Mouse (Mus musculus) hindbrain, embryonic 12.5 days (tissue): ENCODE results near the gene 4930444G20Rik. TPM values are rescaled to one million over a fixed set of nuclear protein-coding genes. Genes with fewer than 3 reads are reported as not detected.
"Not testable (repeated sequence)": the region's sequence is repeated elsewhere in the genome, so short reads cannot be mapped to it uniquely, and the experiment has no call there.

Source experiments
- ATAC-seq: fragments of 200-750 bp; cut with Nextera tagmentation; 2 replicates; pipeline ENCODE4 v1.8.0; 2017; ENCODE audit warnings: moderate TSS enrichment; ENCODE audit not compliant: low FRiP score
- H3K27ac ChIP-seq: fragments of 300-500 bp; sonication (generic); 2 replicates; pipeline ENCODE4 v1.5.1; 2016; ENCODE audit warnings: mild to moderate bottlenecking
- H3K27me3 ChIP-seq: fragments of 300-500 bp; sonication (generic); 2 replicates; pipeline ENCODE4 v1.6.1; 2016; ENCODE audit warnings: mild to moderate bottlenecking
- H3K36me3 ChIP-seq: fragments of 300-500 bp; sonication (generic); 2 replicates; pipeline ENCODE4 v1.6.1; 2016; ENCODE audit warnings: mild to moderate bottlenecking
- H3K4me1 ChIP-seq: fragments of 300-500 bp; sonication (generic); 2 replicates; pipeline ENCODE4 v1.6.1; 2016
- H3K4me2 ChIP-seq: fragments of 300-500 bp; sonication (generic); replicated peaks from 2 replicates; pipeline ENCODE4 v1.6.1; 2016; ENCODE audit warnings: mild to moderate bottlenecking
- H3K4me3 ChIP-seq: fragments of 300-500 bp; sonication (generic); 2 replicates; pipeline ENCODE4 v1.5.1; 2016; ENCODE audit warnings: mild to moderate bottlenecking
- H3K9ac ChIP-seq: fragments of 300-500 bp; sonication (generic); 2 replicates; pipeline ENCODE4 v1.6.1; 2016; ENCODE audit warnings: mild to moderate bottlenecking, moderate library complexity
- H3K9me3 ChIP-seq: fragments of 300-500 bp; sonication (generic); replicated peaks from 2 replicates; pipeline ENCODE4 v1.6.1; 2016; ENCODE audit warnings: mild to moderate bottlenecking
- WGBS: fragments of 180-500 bp; shearing (Covaris S2); methylation state at CpG from one replicate; pipeline ENCODE4 v1.1.7; 2016; 5-methylcytosine and 5-hydroxymethylcytosine counted together
- polyA plus RNA-seq: library from polyadenylated mRNA; unstranded; fragments of >200 nt; fragmentation: Nextera tagmentation; extraction: Ambion mirVana; gene quantifications from 2 replicates; pipeline ENCODE4 v1.2.1, GENCODE M21; 2016

4930444G20Rik gene
- not detected in 2 replicates for polyA plus RNA-seq

DNA sequence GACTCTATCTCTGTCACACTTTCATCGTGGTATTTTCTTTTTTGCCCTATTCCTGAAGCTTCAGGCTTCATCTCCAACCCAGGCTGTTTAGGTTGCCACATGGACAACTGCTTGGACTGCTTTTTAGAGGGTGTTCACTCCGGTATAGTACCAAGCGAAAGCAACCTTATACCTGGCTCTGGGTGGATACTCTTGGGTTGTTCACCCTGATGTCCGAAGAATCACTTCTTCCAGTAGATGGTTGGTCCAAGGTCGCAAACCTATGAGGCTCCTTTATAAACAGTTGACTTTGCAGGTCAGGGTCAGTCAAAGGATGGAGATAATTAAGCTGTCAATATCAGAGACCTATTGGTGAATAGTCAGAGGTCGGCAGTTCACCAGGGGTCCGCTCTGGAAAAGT is at the start of gene 4930444G20Rik:
Gene 4930444G20Rik (minus strand): TSS at position 101 of the 400 bp plus-strand sequence.
- ATAC-seq, H3K27ac ChIP-seq, H3K4me3 ChIP-seq, H3K27me3 ChIP-seq, H3K36me3 ChIP-seq, H3K9me3 ChIP-seq, H3K4me1 ChIP-seq, H3K9ac ChIP-seq, H3K4me2 ChIP-seq: not testable (repeated sequence)
- 92% methylated on average over 7 of the region's 7 CpGs for WGBS

DNA sequence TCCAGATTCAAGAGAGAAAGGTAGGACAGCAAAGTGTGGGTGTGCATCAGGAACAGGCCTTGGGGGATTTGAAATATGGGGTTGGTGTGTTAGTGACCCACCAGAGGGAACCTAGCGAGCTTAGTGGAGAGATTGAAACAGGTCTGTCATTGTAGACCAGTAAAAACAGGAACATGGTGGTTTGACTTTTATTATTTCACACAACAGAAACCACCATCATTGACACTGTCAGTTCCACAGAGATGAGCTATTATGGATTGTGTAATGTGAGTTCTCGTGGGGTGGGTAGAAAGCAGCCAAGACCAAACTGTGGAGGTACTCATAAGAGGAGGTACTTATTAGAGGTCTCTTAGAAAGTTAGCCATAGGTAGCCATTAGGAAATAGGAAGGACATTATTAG is 6.7 kb upstream of the 4930444G20Rik start:
- WGBS, result 85% methylated on average over 2 of the region's 2 CpGs
- no peak for ATAC-seq
- no peak overlapping the region for H3K27ac ChIP-seq
- no peaks in the 10 kb centered on the region for H3K4me1 ChIP-seq
- H3K9ac ChIP-seq, result no peak overlapping the region
- no peaks in the 10 kb centered on the region for H3K36me3 ChIP-seq
- H3K9me3 ChIP-seq, result 0 out of 2 replicates have a peak, but pooled peaks cover 3% of the 10 kb centered on the region
- H3K27me3 ChIP-seq, result no peaks in the 10 kb centered on the region
- no peak overlapping the region for H3K4me3 ChIP-seq
- H3K4me2 ChIP-seq, result no peak overlapping the region

DNA sequence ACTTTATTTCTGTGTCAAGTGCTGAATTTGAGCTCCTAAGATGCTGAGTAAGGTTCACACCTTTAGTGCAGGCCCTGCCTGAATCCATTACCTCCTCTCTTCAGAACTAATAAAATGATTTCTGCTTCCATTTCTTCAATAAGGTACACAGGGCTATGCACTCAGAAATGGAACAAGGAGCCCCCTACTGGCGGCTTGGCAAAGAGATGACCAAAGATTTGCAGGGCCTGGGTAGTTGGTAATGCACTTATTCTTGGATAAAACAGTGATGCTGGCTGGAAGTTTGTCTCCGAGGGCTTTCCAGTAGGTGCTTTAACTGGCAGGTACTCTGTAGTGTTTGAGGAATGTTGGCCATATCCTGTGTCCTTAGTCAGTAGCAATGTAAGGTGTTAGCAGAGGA is 4.9 kb upstream of the 4930444G20Rik start:
- Histone ChIP-seq H3K4me2 (no peak overlapping the region), H3K9ac (no peak overlapping the region), H3K27ac (no peak overlapping the region), H3K27me3 (no peaks in the 10 kb centered on the region), H3K36me3 (no peaks in the 10 kb centered on the region), H3K9me3 (0 out of 2 replicates have a peak, but pooled peaks cover 3% of the 10 kb centered on the region), H3K4me3 (no peak overlapping the region), H3K4me1 (no peaks in the 10 kb centered on the region)
- ATAC-seq, result no peak
- WGBS, result 61% methylated on average over 2 of the region's 2 CpGs

DNA sequence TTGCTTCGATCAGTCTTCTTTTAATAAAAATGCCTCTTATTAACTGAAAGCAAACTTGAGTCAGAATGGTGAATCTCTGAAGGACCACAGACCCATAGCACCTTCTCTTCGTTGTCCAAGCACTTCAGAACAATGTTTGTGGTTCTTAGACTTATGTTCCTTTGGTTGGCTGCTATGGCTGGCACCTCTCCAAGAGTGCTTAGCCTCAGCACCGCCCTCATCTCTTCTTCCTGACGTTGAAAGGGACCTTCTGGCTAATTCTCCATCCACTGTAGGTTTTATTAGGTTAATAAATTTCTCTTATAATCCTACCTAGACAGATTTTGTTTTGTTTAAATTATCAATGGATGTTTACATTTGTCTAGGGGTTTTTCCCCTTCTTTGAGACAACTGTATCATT is 2.7 kb upstream of the 4930444G20Rik start:
- 81% methylated on average over 4 of the region's 4 CpGs for WGBS
- ATAC-seq, result no peak
- Histone ChIP-seq H3K36me3 (no peaks in the 10 kb centered on the region), H3K4me1 (no peaks in the 10 kb centered on the region), H3K27ac (no peak overlapping the region), H3K4me3 (no peak overlapping the region), H3K9ac (no peak overlapping the region), H3K4me2 (no peak overlapping the region), H3K27me3 (no peaks in the 10 kb centered on the region), H3K9me3 (0 out of 2 replicates have a peak, but pooled peaks cover 3% of the 10 kb centered on the region)

DNA sequence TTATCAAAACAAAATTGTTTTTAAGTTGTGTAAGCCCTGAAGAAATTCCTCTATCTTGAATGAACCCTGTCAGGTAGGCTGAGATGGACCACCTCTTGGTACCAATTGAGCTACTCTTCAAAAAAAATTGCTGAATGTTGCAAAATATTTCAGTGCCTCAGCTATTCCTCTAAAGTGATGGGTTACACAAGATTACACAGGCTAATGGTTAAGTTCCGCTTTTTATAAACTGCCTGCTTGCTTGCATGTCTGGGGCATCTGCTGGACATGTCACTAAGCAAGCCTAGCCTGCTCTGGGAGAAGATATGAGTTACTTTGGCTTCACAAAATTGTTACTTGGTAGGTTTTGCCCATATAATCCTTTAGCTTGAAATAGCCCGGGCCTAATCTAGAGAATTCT is 2.3 kb upstream of the 4930444G20Rik start:
- H3K36me3 ChIP-seq, result no peaks in the 10 kb centered on the region
- 89% methylated on average over 2 of the region's 2 CpGs for WGBS
- H3K27me3 ChIP-seq, result no peaks in the 10 kb centered on the region
- ATAC-seq, result no peak
- no peaks in the 10 kb centered on the region for H3K4me1 ChIP-seq
- H3K4me3 ChIP-seq, result no peak overlapping the region
- 0 out of 2 replicates have a peak, but pooled peaks cover 3% of the 10 kb centered on the region for H3K9me3 ChIP-seq
- no peak overlapping the region for H3K27ac ChIP-seq
- no peak overlapping the region for H3K9ac ChIP-seq
- H3K4me2 ChIP-seq, result no peak overlapping the region

DNA sequence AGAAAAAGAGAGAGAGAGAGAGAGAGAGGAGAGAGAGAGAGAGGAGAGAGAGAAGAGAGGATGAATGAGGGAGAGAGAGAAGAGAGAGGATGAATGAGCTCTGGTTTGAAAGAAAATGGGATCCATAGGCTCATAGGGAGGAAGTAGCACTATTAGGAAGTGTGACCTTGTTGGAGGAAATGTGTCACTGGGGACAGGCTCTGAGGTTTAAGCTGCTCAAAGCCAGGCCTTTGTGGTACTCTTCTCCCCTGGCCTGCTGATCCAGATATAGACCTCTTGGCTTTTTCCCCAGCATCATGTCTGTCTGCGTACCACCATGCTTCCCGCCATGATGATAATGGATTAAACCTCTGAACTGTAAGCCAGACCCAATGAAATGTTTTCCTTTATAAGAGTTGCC is 8.5 kb downstream of the 4930444G20Rik start:
- ATAC-seq, result no peak
- peak overlapping the region; percentile 53; the same call in 1 of the 2 replicates for H3K4me3 ChIP-seq
- WGBS, result 91% methylated on average over 2 of the region's 2 CpGs
- no peak overlapping the region for H3K27ac ChIP-seq
- H3K27me3 ChIP-seq, result no peaks in the 10 kb centered on the region
- H3K4me2 ChIP-seq, result peak overlapping the region; percentile 83
- 0 out of 2 replicates have a peak, but pooled peaks cover 5% of the 10 kb centered on the region for H3K4me1 ChIP-seq
- H3K9me3 ChIP-seq, result no peaks in the 10 kb centered on the region
- H3K36me3 ChIP-seq, result no peaks in the 10 kb centered on the region
- no peak overlapping the region for H3K9ac ChIP-seq

DNA sequence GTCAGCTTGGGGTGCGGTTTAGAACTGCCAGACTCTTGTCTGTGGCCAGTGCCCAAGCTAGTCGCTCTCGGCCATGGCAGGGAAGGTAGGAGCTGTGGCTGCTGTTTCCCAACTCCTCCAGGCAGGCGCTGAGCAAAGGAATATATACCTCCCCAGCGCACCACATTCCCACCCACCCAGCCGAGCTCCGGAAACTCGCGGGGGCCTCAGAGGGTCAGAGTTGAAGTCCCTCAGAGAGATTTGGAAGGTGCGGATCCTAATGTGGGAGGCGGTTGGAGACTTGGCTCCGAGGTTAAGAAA is 8.9 kb downstream of the 4930444G20Rik start:
- no peak; the same call in 1 of the 2 replicates for ATAC-seq
- H3K27ac ChIP-seq, result no peak overlapping the region
- H3K27me3 ChIP-seq, result no peaks in the 10 kb centered on the region
- peak overlapping the region; percentile 83 for H3K4me2 ChIP-seq
- H3K36me3 ChIP-seq, result no peaks in the 10 kb centered on the region
- 0 out of 2 replicates have a peak, but pooled peaks cover 5% of the 10 kb centered on the region for H3K4me1 ChIP-seq
- peak overlapping the region; percentile 65 for H3K9ac ChIP-seq
- H3K9me3 ChIP-seq, result no peaks in the 10 kb centered on the region
- WGBS, result 25% methylated on average over 12 of the region's 12 CpGs
- peak overlapping the region; percentile 53 for H3K4me3 ChIP-seq

DNA sequence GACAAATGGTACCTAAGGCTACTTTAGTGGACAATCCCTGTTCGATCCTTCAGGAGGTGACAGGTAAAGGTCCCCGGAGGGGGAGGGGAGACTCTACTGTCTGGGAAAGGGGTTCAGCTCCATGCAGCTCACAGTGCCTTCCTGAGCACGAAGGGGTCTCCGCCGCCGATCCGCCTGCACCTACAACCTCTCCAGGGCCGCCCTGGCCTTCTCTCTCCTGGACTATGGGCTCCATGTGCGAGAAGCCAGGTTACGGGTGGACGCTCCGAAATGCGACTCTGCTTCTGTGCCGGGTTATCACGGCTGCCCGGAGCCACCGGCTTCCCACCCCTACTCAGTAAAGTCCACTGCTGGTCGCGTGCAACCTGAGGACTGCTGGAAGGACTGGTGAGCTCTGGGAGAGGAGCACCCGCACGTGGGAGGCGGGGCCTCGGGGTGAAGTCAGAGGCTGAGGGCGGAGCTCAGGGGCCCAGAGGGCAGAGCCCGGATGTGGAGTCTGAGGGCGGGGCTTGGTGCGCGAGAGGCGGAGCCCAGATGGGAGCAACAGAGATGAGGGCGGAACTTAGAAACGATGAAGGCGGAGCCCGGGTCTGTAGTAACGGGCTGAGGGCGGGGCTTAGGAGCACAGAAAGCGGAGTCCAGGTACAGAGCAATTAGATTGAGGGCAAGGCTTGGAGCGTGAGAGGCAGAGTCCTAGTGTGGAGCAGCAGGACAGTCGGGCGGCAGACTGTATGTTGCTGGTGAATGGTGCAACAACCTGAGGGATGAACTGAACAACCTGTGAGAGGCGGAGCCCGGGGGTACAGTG is 9.5 kb downstream of the 4930444G20Rik start:
- Histone ChIP-seq H3K9ac (peak overlapping the region; percentile 65), H3K9me3 (no peaks in the 10 kb centered on the region), H3K4me3 (peak overlapping the region; percentile 53), H3K4me2 (peak overlapping the region; percentile 83), H3K27me3 (no peaks in the 10 kb centered on the region), H3K36me3 (no peaks in the 10 kb centered on the region), H3K4me1 (0 out of 2 replicates have a peak, but pooled peaks cover 5% of the 10 kb centered on the region), H3K27ac (0 out of 2 replicates have a peak overlapping the region, but pooled peaks have one; percentile 35)
- 10% methylated on average over 41 of the region's 41 CpGs for WGBS
- ATAC-seq, result peak; percentile 99

DNA sequence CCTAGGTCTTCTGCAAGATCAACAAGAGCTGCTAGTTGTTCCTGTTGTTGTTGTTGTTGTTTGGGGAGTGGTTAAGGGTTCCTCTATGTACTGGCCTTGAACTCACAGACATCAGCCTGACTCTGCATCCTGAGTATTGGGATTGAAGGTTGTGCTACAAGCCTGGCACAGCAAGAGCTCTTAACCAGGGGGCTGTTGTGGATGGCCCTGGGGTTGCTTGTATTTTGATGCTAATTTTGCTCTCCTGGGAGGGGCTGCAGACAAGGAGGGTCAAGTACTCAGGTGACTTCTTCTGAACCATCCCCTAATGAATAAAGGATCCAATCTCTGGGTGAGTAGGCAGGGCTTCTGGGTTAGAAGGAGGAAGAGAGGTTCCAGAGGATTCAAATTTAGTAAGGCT is 12.6 kb downstream of the 4930444G20Rik start:
- no peak for ATAC-seq
- Histone ChIP-seq H3K36me3 (no peaks in the 10 kb centered on the region), H3K9ac (no peak overlapping the region), H3K9me3 (no peaks in the 10 kb centered on the region), H3K4me1 (0 out of 2 replicates have a peak, but pooled peaks cover 5% of the 10 kb centered on the region), H3K27me3 (no peaks in the 10 kb centered on the region), H3K27ac (no peak overlapping the region), H3K4me2 (no peak overlapping the region), H3K4me3 (no peak overlapping the region)

DNA sequence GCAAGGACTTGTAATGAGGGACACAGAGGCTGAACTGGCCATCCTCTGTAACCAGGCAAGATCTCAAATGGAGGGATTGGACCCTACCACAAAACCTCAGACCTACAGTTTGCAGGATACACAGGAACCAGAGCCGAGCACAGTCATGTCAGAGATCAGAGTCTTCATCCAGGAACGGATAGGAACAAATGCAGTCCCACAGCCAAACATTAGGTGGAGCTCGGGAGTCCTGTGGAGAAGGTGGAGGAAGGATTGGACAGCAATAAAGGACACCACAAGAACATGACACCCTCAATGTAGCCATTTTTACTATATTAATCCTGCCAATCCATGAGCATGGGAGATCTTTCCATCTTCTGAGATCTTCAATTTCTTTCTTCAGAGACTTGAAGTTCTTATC is 31.6 kb downstream of the 4930444G20Rik start:
- H3K36me3 ChIP-seq, H3K27me3 ChIP-seq, H3K9me3 ChIP-seq, H3K4me2 ChIP-seq, H3K4me1 ChIP-seq, H3K9ac ChIP-seq, H3K4me3 ChIP-seq, H3K27ac ChIP-seq, ATAC-seq: not testable (repeated sequence)
- 12% methylated on average over 3 of the region's 3 CpGs for WGBS

DNA sequence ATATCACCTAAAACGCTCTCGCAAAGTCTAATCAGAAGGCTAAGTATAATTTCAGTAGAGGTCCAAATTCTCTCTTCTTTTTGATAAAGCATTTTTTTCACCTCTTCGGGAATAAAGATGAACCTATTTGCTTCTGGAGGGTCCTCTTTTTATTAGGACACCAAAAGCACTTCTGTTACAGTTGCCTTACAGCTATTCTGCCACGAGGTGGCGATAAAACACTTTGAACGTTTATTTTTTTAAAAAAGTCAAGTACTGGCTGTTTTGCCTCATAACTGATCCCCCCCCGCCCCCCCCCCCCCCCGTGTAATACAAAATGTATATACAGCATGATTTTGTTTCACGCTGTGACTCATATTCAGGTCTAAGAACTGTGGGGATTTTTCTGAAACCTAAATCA is 33.6 kb downstream of the 4930444G20Rik start:
- Histone ChIP-seq H3K27ac (no peak overlapping the region), H3K4me2 (no peak overlapping the region), H3K4me3 (no peak overlapping the region), H3K27me3 (no peaks in the 10 kb centered on the region), H3K9me3 (0 out of 2 replicates have a peak, but pooled peaks cover 2% of the 10 kb centered on the region), H3K4me1 (no peaks in the 10 kb centered on the region), H3K36me3 (no peaks in the 10 kb centered on the region), H3K9ac (no peak overlapping the region)
- 7% methylated on average over 9 of the region's 9 CpGs for WGBS
- no peak for ATAC-seq

DNA sequence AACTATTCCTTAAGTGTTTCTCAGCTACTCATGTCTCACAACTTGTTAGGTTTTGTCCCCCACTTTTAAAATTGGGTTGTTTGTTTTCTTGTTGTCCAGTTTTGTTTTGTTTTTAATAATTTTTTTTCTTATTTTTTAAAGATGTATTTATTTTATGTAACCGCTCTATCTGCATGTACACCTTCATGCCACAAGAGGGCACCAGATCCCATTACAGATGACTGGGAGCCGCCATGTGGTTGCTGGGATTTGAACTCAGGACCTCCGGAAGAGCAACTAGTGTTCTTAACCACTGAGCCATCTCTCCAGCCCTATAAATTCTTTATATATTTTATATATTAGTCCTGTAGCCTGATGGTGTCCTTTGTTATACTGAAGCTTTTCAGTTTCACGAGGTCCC is 49.3 kb downstream of the 4930444G20Rik start:
- Histone ChIP-seq H3K27me3 (no peaks in the 10 kb centered on the region), H3K4me1 (no peaks in the 10 kb centered on the region), H3K27ac (no peak overlapping the region), H3K9ac (no peak overlapping the region), H3K4me3 (no peak overlapping the region), H3K4me2 (no peak overlapping the region), H3K9me3 (no peaks in the 10 kb centered on the region), H3K36me3 (no peaks in the 10 kb centered on the region)
- WGBS, result 94% methylated on average over 4 of the region's 4 CpGs
- no peak for ATAC-seq
